Mouse (Mus musculus): Measurements from ENCODE around the gene Cpsf6. TPM values are rescaled to one million over a fixed set of nuclear protein-coding genes. Genes with fewer than 3 reads are reported as not detected.

The Cpsf6 gene
- 164 and 169 TPM in 2 replicates for polyA plus RNA-seq (2015; fragmentation: Nextera tagmentation; extraction: Ambion mirVana)

DNA sequence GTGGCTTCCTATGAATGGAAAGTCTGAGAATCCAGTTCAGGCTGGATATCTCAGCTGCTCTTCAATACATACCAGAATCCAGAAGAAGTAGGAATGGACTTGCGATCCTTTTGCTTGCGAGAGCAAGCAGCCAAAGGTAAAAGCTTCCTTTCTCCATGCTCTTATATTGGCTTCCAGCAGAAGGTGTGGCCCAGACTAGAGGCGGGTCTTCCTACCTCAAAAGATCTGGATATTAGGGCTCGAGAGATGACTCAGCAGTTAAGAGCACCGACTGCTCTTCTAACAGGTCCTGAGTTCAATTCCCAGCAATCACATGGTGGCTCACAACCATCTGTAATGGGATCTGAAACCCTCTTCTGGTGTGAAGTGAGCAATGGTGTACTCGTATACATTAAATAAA, at the start of gene Cpsf6:
TSS of gene Cpsf6 (minus strand) at position 108 of the 400 bp plus-strand sequence.
- H3K4me2 ChIP-seq, result no peak within 1 kb of the TSS
- H3K9me3 ChIP-seq (replicated peaks), result no peaks in the 10 kb centered on the region
- H3K27ac ChIP-seq, result no peak within 1 kb of the TSS
- H3K4me1 ChIP-seq, result 0 out of 2 replicates have a peak, but pooled peaks cover 9% of the 10 kb centered on the region
- H3K9ac ChIP-seq, result no peak within 1 kb of the TSS
- 84% methylated on average over 6 of the region's 6 CpGs for WGBS
- ATAC-seq (replicated peaks; ENCODE audit: low FRiP score), result no peak
- H3K4me3 ChIP-seq (replicated peaks), result no peak within 1 kb of the TSS
- H3K27me3 ChIP-seq, result no peaks in the 10 kb centered on the region
- H3K36me3 ChIP-seq, result no peaks in the 10 kb centered on the region

DNA sequence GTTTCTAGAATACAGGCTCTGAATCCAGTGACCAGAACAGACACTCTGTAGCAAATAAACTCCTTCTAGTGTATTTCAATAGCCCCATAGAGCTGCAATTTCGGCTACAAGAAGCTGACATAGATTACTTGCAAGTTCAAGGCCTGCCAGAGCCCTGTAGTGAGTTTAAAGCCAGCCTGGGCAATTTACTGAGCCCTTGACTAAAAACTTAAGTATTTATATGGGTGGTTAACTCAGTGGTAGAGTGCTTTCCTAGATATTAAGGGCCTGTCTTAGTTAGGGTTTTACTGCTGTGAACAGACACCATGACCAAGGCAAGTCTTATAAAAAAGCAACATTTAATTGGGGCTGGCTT, 46.8 kb upstream of the Cpsf6 start:
- Histone ChIP-seq H3K27ac (no peak overlapping the region), H3K27me3 (no peaks in the 10 kb centered on the region), H3K9ac (no peak overlapping the region), H3K36me3 (no peaks in the 10 kb centered on the region), H3K4me3 (replicated peaks) (no peak overlapping the region), H3K9me3 (replicated peaks) (no peaks in the 10 kb centered on the region), H3K4me1 (no peaks in the 10 kb centered on the region), H3K4me2 (no peak overlapping the region)
- ATAC-seq (replicated peaks; ENCODE audit: low FRiP score), result no peak
- WGBS, result 73% methylated on average over 1 of the region's 1 CpGs

DNA sequence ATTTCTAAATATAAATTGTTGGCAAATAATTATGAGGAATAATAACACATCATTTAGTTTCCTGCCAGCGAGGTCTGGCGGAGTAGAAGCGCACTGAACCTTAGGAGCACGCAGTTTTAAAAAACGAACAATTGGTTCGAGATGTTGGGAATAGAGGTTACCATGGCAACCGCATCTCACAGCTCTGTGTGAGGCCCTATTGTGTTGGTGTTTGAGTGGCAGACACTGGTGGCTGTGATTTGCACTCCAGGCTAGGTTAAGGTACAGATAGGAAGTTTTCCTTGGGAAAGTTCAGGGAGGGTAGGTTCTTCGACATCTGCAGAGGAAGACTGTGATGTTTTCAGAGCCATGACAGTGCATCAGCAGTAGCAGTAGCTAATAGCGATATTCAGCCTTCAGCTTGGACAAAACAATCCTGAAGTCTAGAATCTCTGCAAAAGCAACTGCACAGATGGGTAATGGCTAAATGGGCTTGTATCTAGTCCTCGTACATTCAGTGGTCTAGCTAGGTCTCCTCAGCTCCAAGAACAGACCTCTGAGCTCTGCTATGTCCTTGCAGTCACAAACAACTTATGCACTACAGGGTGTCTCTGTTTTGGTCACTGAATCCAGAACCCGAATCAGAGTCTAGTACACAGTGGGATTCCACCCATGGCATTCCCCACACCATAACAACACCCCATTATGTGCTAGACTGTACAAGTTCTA, 46.2 kb upstream of the Cpsf6 start:
- no peaks in the 10 kb centered on the region for H3K4me1 ChIP-seq
- H3K27me3 ChIP-seq, result no peaks in the 10 kb centered on the region

DNA sequence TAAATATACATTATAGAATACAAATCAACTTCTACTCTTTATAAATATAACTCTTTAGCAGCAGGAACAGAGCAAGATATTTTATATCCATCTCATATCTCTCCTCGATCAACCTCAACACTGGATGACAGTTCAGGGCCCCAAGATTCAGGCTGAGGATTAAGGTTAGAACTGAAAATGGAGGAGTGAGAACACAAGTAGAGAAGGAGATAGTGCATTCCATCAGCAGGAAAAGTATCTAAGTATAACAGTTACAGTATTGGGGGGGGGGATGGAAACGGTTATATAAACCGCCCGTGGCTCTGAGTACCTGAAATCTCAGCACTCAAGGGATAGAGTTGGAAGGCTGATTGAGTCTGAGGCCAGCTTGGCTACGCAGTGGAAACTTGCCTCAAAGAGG, 45.2 kb upstream of the Cpsf6 start:
- Histone ChIP-seq H3K36me3 (no peaks in the 10 kb centered on the region), H3K9ac (no peak overlapping the region), H3K27me3 (no peaks in the 10 kb centered on the region), H3K4me3 (replicated peaks) (no peak overlapping the region), H3K4me2 (no peak overlapping the region), H3K27ac (no peak overlapping the region), H3K4me1 (no peaks in the 10 kb centered on the region), H3K9me3 (replicated peaks) (no peaks in the 10 kb centered on the region)
- ATAC-seq (replicated peaks; ENCODE audit: low FRiP score), result no peak
- 90% methylated on average over 5 of the region's 5 CpGs for WGBS

More for the DNA sequence above, 46.2 kb upstream of the Cpsf6 start:
- H3K36me3 ChIP-seq, result no peaks in the 10 kb centered on the region
- 59% methylated on average over 11 of the region's 11 CpGs for WGBS
- H3K4me3 ChIP-seq (replicated peaks), result no peak overlapping the region
- no peak overlapping the region for H3K4me2 ChIP-seq
- no peak overlapping the region for H3K9ac ChIP-seq
- no peak overlapping the region for H3K27ac ChIP-seq
- H3K9me3 ChIP-seq (replicated peaks), result no peaks in the 10 kb centered on the region
- ATAC-seq (replicated peaks; ENCODE audit: low FRiP score), result no peak

DNA sequence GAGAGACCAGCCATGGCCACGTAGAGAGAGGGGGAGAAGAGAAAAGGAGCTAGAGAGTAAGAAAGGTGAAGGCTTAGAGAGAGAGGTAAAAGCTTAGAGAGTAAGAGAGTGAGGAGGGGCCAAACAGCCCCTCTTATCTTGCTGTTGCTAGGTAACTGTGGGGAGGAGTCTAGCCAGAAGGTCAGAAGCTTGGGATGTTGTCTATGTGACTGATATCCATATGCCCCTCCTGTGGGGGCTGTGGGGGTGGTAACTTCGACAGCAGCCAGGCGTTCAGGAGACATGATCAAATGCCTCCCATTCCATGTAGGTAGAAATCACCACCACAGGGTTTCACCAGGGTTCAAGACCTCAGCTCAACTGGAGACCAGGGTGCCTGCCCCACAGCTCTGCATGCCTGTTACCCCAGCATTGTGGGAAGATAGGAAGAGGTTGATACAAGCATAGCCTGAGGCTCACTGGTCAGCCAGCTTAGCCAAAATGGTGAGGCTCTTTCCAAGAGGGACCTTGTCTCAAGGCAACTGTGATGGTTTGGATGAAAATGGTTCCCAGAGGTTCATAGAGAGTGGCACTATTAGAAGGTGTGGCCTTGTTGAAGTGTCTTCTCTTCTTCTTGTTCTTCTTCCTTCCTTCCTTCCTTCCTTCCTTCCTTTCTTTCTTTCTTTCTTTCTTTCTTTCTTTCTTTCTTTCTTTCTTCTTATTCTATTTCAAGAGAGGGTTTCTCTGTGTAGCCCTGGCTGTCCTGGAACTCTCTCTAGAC, 44.5 kb upstream of the Cpsf6 start:
- Histone ChIP-seq H3K4me1 (no peaks in the 10 kb centered on the region), H3K4me3 (replicated peaks) (no peak overlapping the region), H3K4me2 (no peak overlapping the region), H3K27ac (no peak overlapping the region), H3K9ac (no peak overlapping the region), H3K27me3 (no peaks in the 10 kb centered on the region), H3K9me3 (replicated peaks) (no peaks in the 10 kb centered on the region), H3K36me3 (no peaks in the 10 kb centered on the region)
- no peak for ATAC-seq (replicated peaks; ENCODE audit: low FRiP score)
- 67% methylated on average over 3 of the region's 3 CpGs for WGBS

DNA sequence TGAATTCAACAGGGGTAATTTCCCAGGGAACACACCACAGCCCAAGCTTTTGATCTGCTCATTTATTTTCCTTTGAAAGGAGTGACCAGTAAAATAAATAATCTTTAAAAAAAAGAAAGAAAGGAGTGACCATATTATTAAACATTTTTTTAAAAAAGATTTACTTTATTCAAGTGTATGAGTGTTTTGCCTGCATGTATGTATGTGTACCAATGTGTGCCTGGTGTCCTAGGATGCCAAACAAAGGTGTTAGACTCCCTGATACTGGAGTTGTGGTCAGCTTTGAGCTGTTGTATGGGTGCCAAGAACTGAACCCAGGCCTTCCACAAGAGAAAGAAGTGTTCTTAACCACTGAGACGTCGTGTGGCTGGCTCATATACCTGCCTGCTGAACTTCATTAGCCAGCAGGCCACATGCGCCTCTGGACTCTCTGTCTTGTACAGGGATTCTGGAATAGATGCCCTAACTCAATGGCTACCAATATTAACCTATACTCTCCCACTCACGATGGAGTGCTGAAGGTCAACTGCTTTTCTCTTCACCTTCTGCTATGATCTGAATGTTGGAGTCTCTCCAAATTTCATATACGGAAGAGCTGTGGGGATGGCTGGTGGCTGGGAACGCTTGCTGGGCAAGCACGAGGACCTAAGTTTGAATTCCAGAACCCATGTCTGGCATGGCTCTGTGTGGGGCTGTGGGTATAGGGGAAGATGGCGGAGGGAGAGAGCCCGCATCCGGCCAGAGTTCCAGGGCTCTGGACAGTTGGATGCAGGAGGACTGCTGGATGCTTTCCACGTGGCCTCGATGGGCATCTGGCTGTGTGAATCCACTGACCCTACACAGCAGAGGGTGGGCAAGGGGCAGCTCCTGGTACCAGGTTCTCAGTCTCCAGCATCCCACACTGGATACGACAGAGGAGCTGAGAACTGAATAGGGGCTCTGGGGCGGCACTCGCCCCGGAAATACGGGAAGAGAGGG, 43.5 kb upstream of the Cpsf6 start:
- Histone ChIP-seq H3K27me3 (no peaks in the 10 kb centered on the region), H3K27ac (no peak overlapping the region), H3K9me3 (replicated peaks) (no peaks in the 10 kb centered on the region), H3K4me3 (replicated peaks) (no peak overlapping the region), H3K9ac (no peak overlapping the region), H3K4me2 (no peak overlapping the region), H3K4me1 (peaks cover 5% of the 10 kb centered on the region), H3K36me3 (no peaks in the 10 kb centered on the region)
- WGBS, result 82% methylated on average over 17 of the region's 17 CpGs
- no peak for ATAC-seq (replicated peaks; ENCODE audit: low FRiP score)

DNA sequence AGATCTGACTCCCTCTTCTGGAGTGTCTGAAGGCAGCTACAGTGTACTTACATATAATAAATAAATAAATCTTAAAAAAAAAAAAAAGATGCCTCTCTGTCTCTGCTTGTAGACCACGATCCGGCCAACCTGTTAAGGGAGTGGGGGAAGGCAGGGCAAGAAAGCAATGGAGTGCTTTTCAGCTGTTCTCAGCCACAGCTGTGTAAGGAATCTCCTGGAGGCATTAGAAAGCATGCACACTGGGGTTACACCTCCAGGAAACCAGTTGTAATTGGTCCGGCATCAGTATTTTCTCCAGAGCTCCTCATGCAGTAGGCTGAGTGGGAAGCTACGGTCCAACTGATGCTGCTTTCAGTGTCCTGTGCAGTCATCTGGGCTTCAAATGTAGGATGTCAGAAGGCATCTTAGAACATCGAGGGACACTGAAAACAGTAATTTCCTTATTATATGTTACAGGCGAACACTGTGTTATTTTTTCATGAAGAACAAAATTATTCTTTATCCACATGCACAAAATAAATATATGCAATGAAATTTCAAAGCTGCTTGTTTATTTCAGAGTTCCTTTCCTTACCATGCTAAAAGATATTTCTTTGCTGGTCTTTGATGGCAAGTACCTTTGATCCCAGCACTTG, 42.5 kb upstream of the Cpsf6 start:
- H3K27me3 ChIP-seq, result no peaks in the 10 kb centered on the region
- WGBS, result 82% methylated on average over 6 of the region's 6 CpGs
- no peak overlapping the region for H3K4me3 ChIP-seq (replicated peaks)
- no peak overlapping the region for H3K4me2 ChIP-seq
- H3K9ac ChIP-seq, result no peak overlapping the region
- peaks cover 14% of the 10 kb centered on the region for H3K4me1 ChIP-seq
- H3K9me3 ChIP-seq (replicated peaks), result no peaks in the 10 kb centered on the region
- H3K36me3 ChIP-seq, result no peaks in the 10 kb centered on the region
- ATAC-seq (replicated peaks; ENCODE audit: low FRiP score), result no peak
- H3K27ac ChIP-seq, result no peak overlapping the region

DNA sequence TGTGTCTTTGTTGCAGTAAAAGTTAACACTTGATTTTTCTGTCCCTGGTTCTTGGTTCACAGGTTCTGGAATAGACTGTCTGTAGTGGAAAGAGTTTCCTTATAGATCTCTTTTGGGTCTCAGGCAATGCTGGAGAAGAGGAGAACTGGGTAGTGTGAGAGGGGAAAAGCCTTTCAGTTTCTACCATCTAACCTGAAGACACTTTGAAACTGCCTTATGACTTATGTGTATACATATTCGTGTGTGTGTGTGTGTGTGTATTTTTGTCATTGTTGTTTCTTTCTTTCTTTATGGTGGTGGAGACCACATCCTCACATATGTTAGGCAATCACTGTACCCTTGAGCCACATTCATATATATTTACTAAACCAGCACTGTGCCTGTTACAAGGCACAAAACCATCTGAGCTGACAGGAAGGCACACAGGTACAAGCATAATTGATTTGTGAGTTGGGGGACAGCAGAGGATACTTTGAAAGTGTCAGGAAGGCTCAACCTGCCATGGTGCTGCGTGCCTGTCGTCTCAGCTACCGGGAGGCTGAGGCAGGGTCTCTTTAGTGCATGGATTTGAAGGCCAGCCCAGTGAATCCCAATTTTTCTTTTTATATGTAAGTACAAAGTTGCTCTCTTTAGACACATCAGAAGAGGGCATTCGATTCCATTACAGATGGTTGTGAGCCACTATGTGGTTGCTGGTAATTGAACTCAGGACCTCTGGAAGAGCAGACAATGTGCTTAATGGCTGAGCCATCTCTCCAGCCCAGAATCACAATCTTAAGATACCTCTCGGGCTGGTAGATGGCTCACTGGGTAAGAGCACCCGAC, 41.7 kb upstream of the Cpsf6 start:
- WGBS, result 86% methylated on average over 7 of the region's 7 CpGs

DNA sequence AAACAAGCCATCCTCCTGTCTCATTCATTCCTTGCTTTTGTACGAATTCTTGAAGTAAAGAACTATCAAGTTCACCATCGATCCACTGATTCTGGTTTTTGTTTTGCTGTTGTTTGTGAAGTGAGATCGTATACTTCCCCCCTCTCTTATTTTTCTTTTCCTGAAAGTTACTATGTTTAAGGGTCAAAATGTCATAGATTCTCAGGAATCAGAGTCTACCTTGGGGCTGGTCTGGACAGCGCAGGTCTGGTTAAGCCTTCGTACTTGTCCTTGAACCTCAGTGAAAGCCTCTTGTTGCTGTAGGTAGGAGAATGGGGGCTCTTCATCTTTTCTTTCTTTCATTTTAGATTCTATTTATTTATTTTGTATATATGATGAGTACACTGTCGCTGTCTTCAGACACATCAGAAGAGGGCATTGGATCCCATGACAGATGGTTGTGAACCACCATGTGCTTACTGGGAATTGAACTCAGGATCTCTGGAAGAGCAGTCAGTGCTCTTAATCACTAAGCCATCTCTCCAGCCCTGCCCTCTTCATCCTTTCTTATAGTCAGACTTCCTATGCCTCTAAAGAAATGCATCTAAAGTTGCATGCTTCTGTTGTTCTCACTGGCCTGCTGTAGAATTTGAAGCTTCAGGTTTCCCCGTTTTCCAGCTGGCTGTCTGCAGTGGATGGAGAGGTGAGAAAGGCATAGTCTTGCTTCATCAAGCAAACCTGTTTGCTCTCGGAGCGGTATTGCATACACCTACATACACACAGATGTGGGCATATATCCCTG, 40.9 kb upstream of the Cpsf6 start:
- Histone ChIP-seq H3K4me3 (replicated peaks) (no peak overlapping the region), H3K4me1 (peaks cover 20% of the 10 kb centered on the region), H3K9ac (no peak overlapping the region), H3K27ac (no peak overlapping the region), H3K36me3 (no peaks in the 10 kb centered on the region), H3K4me2 (no peak overlapping the region), H3K27me3 (no peaks in the 10 kb centered on the region), H3K9me3 (replicated peaks) (no peaks in the 10 kb centered on the region)
- ATAC-seq (replicated peaks; ENCODE audit: low FRiP score), result no peak
- WGBS, result 79% methylated on average over 9 of the region's 9 CpGs

More for the DNA sequence above, 41.7 kb upstream of the Cpsf6 start:
- H3K9me3 ChIP-seq (replicated peaks), result no peaks in the 10 kb centered on the region
- H3K4me1 ChIP-seq, result peaks cover 20% of the 10 kb centered on the region
- H3K4me2 ChIP-seq, result no peak overlapping the region
- no peak overlapping the region for H3K27ac ChIP-seq
- ATAC-seq (replicated peaks; ENCODE audit: low FRiP score), result no peak
- H3K27me3 ChIP-seq, result no peaks in the 10 kb centered on the region
- H3K9ac ChIP-seq, result no peak overlapping the region
- H3K36me3 ChIP-seq, result no peaks in the 10 kb centered on the region
- H3K4me3 ChIP-seq (replicated peaks), result no peak overlapping the region

DNA sequence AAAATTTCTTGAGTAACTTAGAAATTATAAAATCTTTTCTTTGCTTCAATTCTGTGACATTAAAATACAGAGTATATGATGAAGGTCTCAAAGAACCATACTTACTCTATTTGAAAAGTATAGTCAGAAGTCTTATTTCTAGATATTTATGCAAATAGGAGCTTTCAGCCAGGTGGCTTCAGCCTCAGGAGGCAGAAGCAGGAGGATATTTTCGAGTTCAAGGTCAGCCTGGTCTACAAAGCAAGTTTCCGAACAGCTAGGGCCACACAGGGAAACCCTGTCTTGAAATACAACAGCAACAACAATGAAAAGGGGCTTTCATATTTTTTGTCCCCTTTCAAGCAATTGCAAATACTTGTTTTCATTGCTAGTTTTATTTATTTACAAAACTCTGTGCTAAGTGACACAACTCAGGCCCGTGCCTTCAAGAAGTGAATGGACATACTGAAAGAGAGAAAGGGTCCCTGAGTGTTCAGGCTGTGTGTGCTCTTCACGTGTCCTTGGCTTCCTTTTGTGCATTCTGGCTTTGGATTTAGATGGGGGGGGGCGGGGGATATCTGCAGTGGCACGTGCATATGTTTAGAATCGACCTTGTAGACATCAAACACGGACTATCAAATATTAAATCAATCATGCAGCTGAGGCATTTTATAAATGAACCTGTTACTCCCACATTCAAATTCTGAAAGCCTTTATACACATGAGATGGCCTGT, 39.9 kb upstream of the Cpsf6 start:
- Histone ChIP-seq H3K9me3 (replicated peaks) (no peaks in the 10 kb centered on the region), H3K36me3 (no peaks in the 10 kb centered on the region), H3K4me1 (peaks cover 20% of the 10 kb centered on the region), H3K4me2 (no peak overlapping the region), H3K27me3 (no peaks in the 10 kb centered on the region), H3K4me3 (replicated peaks) (no peak overlapping the region), H3K9ac (no peak overlapping the region), H3K27ac (no peak overlapping the region)
- 75% methylated on average over 8 of the region's 8 CpGs for WGBS
- ATAC-seq (replicated peaks; ENCODE audit: low FRiP score), result no peak
